Mouse (Mus musculus): ENCODE data around the gene Dll1. TPM values are rescaled to one million over a fixed set of nuclear protein-coding genes. Genes with fewer than 3 reads are reported as not detected.

Gene Dll1
- 1 to 10 TPM in 1 of 2 experiments, under 1 TPM in 1; 0.52 to 1.7 TPM for total RNA-seq (2023)

GRCm38 (mm10) chr17:15376494-15377181 lies at the start of gene Dll1:
Gene Dll1 (minus strand): TSS chr17:15376872.

GRCm38 (mm10) chr17:15395997-15396675 lies 19.5 kb upstream of the Dll1 start, which contains the start of gene Fam120b:
Gene Fam120b (plus strand): TSS chr17:15396202.

Other genes with a start within 250 kb of the Dll1 start
- gene Fam120b, start 19.3 kb upstream of the Dll1 start, total RNA-seq (2023) = 10 to 100 TPM; 36.7 to 37.5 TPM
- gene Psmb1, start 122.9 kb upstream of the Dll1 start, total RNA-seq (2023) = 100 to 1,000 TPM; 129 to 136 TPM
- 10 to 100 TPM; 48.4 to 54.3 TPM for gene Tbp, start 123.0 kb upstream of the Dll1 start, total RNA-seq (2023)
- gene Pdcd2, start 150.4 kb upstream of the Dll1 start, total RNA-seq (2023) = 10 to 100 TPM; 48.9 to 59.4 TPM
- 10 to 100 TPM; 13.4 to 15.1 TPM for gene Prdm9, start 187.5 kb upstream of the Dll1 start, total RNA-seq (2023)